ENCODE assay signal across 15 mouse cellular contexts in the genomic region with DNA sequence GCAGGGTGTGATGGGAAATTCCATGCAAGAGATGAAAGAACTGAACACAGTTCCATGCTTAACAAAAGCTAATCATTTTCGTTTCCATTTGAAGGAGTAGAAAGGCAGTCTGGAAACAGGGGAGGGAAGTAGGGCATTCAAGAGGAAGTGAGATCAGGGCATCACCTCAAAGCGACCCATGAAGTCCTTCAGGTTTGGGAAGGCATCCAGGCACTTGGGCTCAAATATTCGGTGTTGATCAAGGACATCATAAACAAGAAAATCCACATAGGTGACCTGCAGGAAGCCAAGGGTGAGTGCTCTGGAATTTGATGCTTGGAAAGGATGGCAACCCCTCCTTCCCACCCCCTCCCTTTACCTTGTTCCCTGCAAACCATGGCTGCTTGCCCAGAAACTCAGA. TPM values are rescaled to one million over a fixed set of nuclear protein-coding genes. Genes with fewer than 3 reads are reported as not detected.
"Had no signal": no experiment of that assay in that cellular context is flagged by ENCODE, and none has a peak within 500 bp of the region (broad histone marks: within the 10 kb centered on the region; RNA-seq: fewer than 3 reads in every experiment).

No protein-coding gene starts in this region.

- DNase-seq: left cerebral cortex, postnatal 4 days; lung, adult 2 months had no signal

- H3K9ac ChIP-seq: limb, embryonic 13.5 days; liver, embryonic 14.5 days; midbrain, embryonic 15.5 days; neural tube, embryonic 12.5 days had no signal

- H3K27ac ChIP-seq: limb, embryonic 13.5 days; liver, embryonic 14.5 days; midbrain, embryonic 15.5 days; neural tube, embryonic 12.5 days; stomach, postnatal 0 days had no signal

- H3K4me3 ChIP-seq: limb, embryonic 13.5 days; megakaryocyte, embryonic 14.5 days; midbrain, embryonic 15.5 days; neural tube, embryonic 12.5 days had no signal

- H3K4me2 ChIP-seq: limb, embryonic 13.5 days; midbrain, embryonic 11.5 days; midbrain, embryonic 15.5 days; neural tube, embryonic 12.5 days had no signal

- ATAC-seq: midbrain, embryonic 15.5 days had no signal

- H3K9me3 ChIP-seq: limb, embryonic 13.5 days; megakaryocyte, embryonic 14.5 days; midbrain, embryonic 15.5 days; neural tube, embryonic 12.5 days had no signal

- H3K36me3 ChIP-seq: limb, embryonic 13.5 days; midbrain, embryonic 15.5 days; neural tube, embryonic 12.5 days had no signal

- H3K4me1 ChIP-seq: midbrain, embryonic 15.5 days; neural tube, embryonic 12.5 days had no signal

- H3K27me3 ChIP-seq: limb, embryonic 13.5 days; midbrain, embryonic 15.5 days; neural tube, embryonic 12.5 days had no signal

RNA-seq across cellular contexts. Expression of a gene that starts 2.5 kb away (rescaled TPM):
- total RNA-seq: monocyte, adult 5-6 weeks; neutrophil, adult 5-6 weeks had no signal

RNA-seq across cellular contexts. Expression of a gene that starts 14.7 kb away (rescaled TPM):
- total RNA-seq: layer of hippocampus, adult 8-10 months; layer of hippocampus, postnatal 14 days; left cerebral cortex, adult 18-20 months; left cerebral cortex, postnatal 10 days; left cerebral cortex, postnatal 4 days; monocyte, adult 5-6 weeks; neutrophil, adult 5-6 weeks had no signal
- polyA plus RNA-seq: limb, embryonic 13.5 days; midbrain, embryonic 11.5 days; neural tube, embryonic 12.5 days had no signal

RNA-seq across cellular contexts. Expression of a gene that starts 40.2 kb away (rescaled TPM):
- total RNA-seq: monocyte, adult 5-6 weeks; neutrophil, adult 5-6 weeks had no signal

RNA-seq across cellular contexts. Expression of a gene that starts 52.2 kb away (rescaled TPM):
- total RNA-seq: monocyte, adult 5-6 weeks; neutrophil, adult 5-6 weeks had no signal
